Mouse (Mus musculus) testis, postnatal 14 days (tissue): Measurements from ENCODE around the gene Rims3.

Experiments
- DNase-seq: peaks from one replicate; pipeline ENCODE4 v3.0.0; 2021; ENCODE audit warnings: low spot score

Rims3 gene

DNA sequence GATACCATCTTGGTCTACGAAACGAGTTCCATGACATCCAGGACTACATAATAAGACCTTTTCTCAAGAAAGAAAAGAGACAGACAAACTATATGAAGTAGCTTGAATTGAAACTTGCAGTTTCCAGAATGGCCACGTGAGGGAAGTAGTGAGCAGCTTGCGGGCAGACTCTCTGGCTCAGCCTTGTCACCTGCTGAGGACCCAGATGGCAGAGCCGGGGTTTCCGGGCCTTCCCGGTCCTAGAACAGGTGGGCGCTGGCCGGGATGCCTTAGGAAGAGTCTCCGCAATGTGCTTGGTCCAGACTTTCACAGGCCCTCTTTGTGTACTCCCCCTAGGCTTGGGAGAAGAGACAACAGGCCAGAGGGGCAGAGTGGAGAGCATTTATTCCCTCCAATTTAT lies 3.7 kb upstream of the Rims3 start:
- peak; percentile 48 for DNase-seq

DNA sequence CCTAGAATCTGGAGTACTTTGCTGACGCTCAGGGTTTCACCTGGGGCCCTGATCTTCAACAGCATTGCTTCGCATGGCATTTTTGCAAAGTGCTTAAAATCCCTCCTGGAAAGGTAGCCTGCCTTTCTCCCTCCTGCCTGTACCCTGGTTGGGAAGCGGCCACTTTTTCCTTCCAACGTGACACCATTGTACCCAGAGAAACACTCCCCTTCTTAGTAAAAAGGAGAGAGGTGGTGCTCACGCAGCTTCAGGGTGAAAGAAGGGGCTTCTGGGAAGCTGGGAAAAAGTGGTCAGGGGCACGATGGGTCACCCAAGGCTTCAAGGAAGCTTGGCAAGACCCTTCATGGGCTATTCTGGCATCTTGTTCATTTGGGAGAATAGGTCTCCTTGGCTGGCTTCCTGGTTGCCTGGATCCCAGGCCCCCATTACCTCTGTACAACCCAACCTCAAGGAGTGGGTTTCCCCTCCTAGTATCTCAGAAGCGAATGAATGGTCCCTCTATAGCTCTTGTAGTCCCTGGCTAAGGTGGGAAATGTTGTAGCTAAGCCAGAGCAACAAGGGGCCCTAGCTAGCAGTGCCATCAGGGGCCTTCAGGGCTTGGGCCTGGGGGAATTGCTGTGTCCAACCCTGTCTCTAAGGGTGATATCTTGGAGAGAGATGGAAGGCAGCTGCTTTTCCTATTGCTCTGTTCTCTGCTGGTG lies 894 bp downstream of the Rims3 start:
- no peak for DNase-seq

DNA sequence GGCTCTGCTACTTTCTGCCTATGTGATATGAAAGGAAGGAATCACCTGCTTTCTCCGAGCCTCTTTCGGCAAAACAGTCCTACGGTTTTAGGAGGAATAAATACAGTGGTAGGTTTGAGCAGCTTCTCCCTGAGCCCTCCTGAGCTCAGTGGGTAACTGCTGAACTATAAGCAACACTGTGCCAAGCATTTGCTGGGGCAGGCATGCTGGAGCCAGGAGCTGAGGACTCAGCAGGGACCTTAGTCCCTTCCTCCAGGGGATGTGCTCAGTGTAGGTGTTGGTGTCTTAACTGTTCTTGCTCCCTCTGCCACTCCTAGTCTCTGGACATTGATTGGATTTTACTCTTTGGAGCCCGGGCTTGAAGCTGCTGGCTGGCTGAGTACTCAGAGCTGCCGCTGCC lies 1.8 kb downstream of the Rims3 start:
- DNase-seq = no peak

DNA sequence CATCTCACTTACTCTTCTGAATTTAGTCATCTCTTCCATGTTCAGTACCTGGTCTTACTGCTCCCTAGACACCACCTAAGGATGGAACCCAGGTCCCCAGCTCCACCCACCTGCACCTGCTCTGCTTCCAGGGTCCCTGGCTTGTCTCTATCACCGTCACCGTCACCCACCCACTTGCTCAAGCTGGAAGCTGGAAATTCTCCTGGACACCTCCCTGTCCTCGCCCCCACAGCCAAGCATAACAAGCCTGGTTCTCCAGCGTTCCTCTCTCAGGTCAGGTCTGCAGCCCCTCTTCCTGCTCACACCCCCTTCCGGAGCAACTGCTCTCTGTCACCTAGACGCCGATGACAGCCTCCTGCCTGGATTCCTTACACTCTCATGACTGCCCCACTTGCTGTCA lies 5.2 kb downstream of the Rims3 start:
- no peak for DNase-seq

DNA sequence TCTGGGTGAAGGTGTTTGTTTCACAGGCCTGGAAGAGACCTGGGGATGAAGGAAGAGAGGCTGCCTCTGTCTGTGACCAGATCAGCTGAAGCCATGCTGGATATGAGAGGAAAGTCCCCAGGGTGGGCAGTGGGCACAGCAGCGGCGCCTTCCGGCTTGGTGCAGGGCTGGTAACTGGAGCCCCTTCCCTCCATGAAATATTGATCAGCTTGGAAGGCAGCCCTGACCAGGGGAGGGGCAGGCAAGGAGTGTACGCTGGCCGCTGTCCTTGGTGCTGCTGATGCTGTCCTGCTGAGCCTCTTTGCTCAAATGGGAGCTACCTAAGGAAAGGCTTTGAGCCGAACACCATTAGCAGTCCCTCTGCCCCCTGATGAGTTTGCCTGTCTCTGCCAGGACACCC lies 11.6 kb downstream of the Rims3 start:
- peak; percentile 26 for DNase-seq

DNA sequence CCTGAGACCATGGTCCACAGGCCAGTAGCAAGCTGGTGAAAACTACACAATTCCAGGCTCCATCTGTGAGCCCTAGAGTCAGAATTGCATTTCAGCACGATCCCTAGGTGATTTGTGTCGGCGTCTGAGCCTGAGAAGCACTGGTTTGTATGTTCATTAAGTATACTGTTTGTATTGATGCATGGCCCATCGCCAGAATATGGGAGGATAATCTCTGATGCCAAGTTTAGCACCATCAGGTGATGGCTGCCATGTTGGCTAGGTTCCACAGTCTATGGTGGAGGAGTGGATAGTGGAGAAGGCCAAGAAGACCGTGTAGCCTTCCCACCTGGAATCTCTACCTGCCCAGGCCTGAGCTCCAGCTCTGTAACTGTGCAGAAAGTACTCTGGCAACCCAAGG lies 13.6 kb downstream of the Rims3 start:
- DNase-seq = no peak

DNA sequence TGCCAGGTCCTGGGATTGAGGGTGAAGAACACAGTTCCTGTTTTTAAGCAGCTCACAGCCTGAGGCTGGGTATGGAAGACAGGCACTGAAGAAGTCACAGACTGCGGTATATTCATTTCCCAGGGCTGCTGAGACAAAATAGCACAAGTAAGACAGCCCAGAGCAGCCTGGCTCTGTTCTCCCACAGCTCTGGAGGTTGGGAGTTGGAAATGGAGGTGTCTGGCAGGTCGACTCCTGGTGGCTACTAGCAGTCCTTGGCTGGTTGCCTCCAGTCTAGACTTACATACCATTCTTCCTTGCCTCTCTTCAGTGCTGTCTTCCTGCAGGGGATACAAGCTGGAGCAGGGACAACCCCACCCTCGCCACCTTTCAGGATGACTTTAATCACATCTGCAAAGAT lies 14.4 kb downstream of the Rims3 start:
- DNase-seq = no peak

DNA sequence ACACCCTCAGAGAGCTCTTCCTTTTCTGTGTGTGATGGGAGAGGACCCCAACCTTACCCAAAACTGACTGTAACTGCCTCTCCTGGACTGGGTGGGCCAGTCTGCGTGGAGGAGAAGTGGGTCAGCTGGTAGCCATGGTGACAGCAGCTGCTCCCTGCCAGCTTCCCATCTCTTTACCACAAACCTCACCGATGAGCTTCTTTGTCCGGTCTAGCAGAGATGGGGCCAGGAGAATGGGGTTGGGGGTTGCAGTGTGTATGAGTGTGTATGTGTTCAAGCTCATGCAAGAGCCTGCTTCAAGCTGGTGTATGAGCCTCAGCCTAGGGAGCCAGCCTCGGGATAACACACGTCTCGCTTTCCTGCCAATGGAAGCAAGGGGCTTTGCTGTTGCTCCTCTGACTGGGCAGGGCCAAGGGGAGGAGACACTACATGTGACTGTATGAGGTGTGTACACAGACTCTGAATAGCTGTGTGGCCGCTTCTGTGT lies 15.7 kb downstream of the Rims3 start:
- no peak for DNase-seq

DNA sequence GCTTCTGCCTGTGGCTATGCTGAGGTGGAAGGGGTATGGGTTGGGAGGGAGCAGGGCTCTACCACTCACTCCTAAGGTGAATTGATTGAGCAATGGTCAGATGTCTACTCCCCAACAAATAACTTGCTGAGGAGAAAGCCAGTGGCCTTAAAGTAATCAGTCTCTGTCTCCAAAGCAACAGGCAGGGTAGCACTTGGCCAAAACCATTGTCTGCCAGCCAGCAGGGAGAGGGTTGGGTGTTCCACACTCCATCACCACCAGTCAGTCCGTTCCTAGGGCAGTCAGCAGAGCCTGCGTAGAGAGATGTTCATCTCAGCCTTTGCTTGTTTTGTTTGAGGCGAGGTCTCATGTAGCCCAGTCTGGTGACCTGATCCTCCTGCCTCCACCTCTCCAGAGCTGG lies 21.3 kb downstream of the Rims3 start:
- DNase-seq = no peak

DNA sequence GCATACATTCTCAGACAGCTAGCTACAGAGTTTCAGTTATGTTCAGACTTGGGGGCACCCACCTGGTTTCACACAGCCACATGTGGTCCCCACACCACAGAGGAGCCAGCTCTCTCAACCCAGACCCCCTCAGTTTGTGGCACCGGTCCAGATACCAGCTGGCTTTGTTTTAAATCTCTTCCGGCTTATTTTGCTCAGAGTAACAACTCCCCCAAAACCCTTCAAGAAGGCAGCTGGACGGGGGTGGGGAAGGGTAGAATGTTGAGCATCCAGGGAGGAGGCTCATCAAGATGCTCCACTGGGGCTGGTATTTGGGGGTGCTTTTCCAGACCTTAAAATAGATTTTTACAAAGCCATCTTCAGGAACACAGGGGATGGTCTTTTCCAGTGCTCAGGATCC lies 24.1 kb downstream of the Rims3 start:
- no peak for DNase-seq

DNA sequence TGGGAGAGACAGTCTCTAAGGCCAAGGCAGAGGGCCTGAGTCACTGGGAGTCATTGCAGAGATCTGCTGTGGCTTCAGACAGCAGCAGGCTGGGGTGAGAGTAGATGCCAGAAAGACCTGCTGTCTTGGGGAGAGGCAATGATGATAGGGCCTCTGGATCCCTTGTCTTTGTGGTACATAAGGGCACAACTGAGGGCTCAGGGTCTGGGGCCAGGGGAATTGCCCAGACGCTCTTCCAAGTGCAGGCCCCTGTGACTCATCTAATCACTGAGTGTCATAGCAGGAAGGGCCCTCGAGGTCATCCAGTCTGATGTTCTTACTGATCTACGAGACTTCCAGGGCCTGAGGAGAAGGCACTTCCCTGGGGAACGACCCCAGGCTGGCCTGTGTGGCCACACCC lies 24.8 kb downstream of the Rims3 start:
- DNase-seq = no peak

DNA sequence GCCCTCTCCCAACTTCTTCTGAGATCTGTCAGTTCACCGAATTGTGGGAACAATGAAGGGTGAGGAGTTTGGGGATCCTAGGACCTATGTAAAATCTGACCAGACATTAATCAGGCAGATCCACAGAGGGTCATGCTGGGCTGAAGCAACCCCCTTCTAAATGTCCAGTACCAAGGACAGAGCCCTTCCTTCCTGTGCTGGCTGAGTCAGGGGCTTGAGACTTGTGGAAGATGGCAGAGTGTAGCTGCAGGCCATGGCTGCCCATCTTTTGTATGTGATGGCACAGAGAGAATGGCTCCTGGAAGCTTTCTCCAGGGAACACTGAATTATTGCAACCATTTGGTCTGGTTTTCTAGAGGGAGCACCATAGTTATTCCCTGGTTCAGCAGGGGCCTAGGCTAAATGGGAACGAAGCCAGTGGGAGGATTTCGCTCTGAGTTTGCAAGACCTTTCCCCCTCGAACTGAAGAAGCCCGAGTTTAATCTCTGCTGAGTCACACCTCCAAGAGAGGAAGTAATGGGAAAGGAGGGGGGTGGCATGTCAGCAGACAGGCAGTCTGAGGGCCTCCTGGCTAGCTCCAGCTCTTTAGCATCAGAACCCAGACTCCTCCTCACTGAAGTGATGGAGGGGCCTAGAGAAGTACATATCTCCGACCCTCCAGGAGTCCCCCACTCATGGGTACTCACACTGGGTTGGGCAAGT lies 26.3 kb downstream of the Rims3 start:
- DNase-seq = no peak

DNA sequence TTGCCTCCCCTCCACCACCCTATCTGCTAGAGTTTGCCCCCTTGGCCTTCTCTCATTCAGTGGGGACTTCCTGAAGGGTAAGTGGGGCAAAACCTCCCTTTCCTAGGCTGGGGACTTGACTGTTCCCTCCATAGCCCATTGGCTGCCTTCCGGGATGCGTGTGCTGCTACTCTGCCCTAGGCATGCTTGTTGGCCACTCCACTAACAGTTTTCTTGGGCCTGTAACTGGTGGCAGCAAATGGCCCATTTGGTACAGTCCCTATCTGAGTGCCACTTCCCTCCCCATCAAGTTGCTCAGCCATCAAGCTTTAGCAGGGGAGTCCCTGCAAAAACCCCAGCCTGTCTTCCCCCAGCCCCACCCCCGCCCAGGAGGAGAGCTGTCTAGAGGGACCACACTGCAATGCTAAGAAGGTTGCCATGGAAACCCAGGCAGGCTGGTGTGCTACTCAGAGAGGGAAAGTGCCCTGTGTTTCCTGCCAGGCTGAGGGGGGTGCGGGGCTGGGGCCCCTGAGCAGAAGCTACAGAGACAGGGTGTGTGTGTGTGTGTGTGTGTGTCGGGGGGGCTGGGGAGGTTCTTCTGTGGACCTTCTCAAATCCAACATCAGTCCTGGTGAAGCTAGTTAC lies 27.5 kb downstream of the Rims3 start:
- no peak for DNase-seq

DNA sequence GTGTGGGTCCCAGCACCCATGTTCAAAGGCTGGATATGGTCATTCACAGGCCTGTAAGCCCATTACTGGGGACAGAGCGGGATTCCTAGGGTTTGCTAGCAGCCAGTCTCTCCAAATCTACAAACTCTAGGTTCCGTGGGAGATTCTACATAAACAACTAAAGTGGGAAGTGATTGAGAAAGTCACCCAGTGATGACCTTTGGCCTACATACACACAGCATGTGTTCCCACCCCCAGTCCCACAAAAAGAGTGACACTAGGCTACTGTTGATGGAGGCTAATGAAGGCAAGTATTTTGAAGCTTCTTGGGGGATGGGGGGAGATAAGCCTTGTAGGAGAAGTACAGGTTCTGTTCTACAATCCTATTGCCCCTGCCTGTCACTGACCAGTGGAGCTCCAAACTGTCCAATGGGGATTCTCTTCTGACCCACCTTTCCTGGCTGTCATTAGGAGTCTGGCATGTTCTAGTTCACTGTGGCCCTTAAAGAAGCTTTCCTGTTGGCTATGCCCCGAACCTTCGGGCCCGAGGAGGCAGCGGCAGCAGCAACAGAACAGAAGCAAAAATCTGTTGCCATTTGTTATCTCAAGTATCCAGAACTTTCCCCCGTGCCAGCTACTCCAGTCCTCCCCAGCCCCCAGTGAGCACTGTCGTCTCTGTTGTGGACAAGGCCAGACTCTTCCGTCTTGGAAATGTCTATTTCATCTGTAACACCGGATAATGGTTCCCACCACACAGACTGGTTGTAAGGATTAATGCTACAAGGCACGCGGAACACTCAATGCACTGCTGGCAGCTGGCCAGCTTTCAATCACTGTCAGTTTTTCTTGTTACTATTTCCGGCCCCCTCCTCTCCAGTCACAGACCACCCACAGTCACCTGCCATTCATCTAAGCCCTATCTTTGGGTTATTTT lies 30.8 kb downstream of the Rims3 start:
- DNase-seq = no peak

DNA sequence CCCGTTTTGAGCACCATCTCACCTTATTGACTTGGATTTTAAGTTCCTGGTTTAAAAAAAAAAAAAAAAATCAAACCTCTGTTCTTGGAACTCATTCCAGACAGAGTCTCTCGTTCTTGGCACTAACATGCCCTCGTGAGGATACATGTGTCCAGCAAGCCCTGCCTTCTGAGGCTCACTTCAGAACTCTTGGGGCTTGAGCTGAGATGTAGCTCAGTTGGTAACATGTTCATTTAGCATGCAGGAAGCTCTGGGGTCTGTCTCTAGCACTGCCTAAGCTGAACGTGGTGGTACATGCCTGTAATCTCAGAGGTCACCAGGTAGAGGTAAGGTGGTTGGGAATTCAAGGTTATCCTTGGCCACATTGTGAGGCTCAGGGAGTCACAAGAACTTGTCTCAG lies 31.5 kb downstream of the Rims3 start:
- DNase-seq = no peak

DNA sequence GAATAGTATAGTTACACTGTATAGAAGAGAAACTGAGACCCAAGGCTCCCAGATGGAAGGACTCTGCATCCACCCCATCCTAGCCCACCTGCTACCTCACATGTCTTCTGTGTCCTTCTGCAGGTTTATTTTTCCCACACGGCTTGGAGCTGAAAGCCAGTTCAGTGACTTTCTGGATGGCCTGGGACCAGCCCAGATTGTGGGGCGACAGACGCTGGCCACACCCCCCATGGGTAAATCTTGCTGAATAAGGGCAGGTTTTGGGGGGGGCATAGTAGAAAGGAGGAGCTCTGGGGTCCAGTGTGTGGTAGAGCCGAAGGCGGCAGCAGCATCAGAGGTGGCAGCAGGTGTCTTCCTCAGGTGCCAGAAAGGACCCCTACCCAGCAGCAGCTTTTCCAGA lies 32.2 kb downstream of the Rims3 start:
- no peak for DNase-seq

DNA sequence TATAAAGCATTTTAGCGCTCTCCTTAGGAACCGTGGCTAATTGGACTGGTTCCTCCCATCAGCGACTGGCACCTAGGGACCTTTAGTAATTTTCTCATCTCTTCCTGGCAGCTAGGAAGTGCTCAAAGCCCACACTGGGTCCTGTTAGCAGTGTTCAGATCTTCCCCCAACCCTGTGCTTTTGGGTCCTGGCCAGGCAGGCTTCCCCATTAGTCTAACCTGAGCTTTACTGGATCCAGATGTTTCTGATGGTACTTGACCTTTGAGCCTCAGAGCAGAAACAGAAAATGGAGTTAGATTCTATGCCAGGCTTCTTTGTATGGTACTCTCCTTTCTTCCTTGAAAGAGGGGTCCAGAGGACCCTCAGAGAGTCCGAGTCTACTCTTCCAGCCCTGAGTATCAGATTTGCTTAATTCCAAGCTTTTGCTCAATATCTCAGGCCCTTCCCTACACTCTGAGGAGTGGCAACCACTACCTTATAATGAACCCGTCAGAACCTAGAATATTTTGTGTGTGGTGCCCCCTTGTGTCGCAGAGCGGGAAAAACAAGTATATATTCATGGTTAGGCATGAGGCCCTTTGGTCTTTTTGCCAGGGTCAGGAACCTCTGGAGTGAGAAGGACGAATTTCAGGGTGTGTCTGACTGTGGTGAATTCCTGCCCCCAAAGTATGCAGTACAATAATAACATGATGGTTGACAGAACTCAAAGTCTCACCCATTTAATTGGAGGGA lies 32.9 kb downstream of the Rims3 start:
- no peak for DNase-seq

DNA sequence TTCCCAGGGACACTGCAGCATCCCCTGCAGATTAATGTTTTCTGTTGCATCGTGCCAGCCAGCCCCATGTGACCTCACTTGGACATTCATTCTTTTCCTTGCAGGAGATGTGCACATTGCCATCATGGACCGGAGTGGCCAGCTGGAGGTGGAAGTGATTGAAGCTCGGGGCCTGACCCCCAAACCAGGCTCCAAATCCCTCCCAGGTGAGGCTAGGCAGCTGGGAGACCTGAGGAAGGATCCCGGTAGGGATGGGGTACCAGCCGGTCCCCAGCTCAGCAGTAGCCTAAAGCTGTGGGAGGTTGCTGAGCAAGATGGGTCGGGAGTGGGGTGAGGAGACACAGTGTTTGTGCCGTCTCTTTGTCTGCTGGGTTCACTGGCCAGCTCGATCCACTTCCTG lies 34.3 kb downstream of the Rims3 start:
- no peak for DNase-seq

DNA sequence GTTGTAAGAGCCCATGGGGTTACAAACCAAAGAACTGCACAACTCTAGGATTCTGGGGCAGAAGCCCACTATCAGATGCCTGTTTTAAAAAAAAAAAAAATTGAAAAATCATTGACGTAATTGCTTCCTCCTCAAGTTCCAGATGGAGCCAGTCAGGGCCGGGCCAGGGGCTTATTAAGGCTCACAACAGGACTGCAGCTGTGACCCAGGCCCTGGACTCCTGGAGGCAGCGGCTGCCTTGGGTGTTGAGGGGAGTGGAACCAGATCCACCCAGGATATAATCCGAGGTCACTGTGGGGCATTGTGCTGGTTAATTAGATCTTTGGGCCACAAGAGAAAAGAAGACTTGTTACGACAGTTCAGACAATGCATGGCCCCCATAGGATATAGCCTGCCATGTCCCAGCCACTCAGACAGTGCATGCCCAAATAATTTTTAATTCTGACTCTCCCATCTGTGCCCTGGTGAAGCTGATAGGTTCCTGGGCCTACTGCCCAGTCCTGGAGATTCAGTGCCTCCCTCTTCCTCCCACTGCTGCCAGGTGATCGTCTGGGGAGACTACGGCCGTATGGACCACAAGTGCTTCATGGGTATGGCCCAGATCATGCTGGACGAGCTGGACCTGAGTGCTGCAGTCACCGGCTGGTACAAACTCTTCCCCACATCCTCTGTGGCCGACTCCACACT lies 36.3 kb downstream of the Rims3 start:
- no peak for DNase-seq

DNA sequence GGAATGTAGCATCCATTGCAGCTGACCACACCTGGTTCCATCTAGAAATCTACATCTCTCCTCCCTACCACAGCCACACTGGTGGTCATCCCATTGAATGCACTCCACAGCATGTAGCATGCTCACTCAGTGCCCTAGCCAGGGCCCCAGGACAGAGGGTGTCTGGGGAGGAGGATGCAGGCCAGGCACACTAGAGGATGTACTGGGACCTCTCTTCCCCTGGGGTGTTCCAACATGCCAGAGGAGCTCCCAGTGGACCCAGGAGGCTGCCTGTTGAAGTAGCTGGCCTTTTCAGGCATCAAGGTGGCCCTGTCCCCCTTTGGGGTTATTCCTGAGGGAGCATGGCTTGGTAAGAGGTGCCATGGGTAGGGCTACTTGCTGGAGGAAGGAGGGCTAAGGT lies 37.3 kb downstream of the Rims3 start:
- no peak for DNase-seq

DNA sequence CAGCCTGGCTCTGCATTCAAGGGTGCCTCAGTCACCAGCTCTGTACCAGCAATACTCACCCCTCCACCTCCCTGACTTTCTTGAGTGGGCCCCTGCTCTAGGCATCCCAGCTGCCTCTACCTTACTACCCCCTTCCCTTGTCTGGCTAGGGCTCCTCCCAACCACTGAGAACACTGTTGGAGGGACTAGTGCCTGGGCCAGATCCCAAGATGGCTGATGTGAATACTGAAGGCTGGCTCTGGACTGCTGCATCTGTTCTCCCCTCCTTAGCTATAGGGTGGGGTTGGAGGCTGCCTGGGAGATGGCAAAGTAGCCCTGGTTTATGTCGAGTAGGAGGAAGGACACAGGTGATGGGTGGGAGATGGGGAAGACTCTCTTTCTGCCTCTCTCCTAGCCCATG lies 37.9 kb downstream of the Rims3 start:
- no peak for DNase-seq
